Mouse (Mus musculus) forebrain, embryonic 14.5 days (tissue): ENCODE measurements around the gene Bcl2a1c. TPM values are rescaled to one million over a fixed set of nuclear protein-coding genes. Genes with fewer than 3 reads are reported as not detected.
"Not testable (repeated sequence)": the region's sequence is repeated elsewhere in the genome, so short reads cannot be mapped to it uniquely, and the experiment has no call there.

Experiments
- ATAC-seq: fragments of 200-750 bp; cut with Nextera tagmentation; 2 replicates; pipeline ENCODE4 v1.8.0; 2017; ENCODE audit warnings: mild to moderate bottlenecking, moderate library complexity
- DNase-seq: peaks from one replicate; pipeline ENCODE4 v3.0.0-alpha.2; 2015; ENCODE audit warnings: low spot score
- H3K27ac ChIP-seq: fragments of 300-500 bp; sonication (generic); 2 replicates; pipeline ENCODE4 v1.5.1; 2014; ENCODE audit warnings: low read depth, mild to moderate bottlenecking, control low read depth, low read length, moderate library complexity
- H3K27me3 ChIP-seq: fragments of 300-500 bp; sonication (generic); replicated peaks from 2 replicates; pipeline ENCODE4 v1.6.1; 2014; ENCODE audit warnings: low read length, control low read depth, mixed read lengths; ENCODE audit not compliant: control insufficient read depth, insufficient read depth
- H3K36me3 ChIP-seq: fragments of 300-500 bp; sonication (generic); 2 replicates; pipeline ENCODE4 v1.6.1; 2014; ENCODE audit warnings: low read length, control low read depth; ENCODE audit not compliant: control insufficient read depth, insufficient read depth
- H3K4me1 ChIP-seq: fragments of 300-500 bp; sonication (generic); 2 replicates; pipeline ENCODE4 v1.6.1; 2014; ENCODE audit warnings: antibody characterized with exemption, low read length, control low read depth; ENCODE audit not compliant: control insufficient read depth, insufficient read depth
- H3K4me2 ChIP-seq: fragments of 300-500 bp; sonication (generic); 2 replicates; pipeline ENCODE4 v1.6.1; 2014; ENCODE audit warnings: mild to moderate bottlenecking, control low read depth, low read length
- H3K4me3 ChIP-seq: fragments of 300-500 bp; sonication (generic); 2 replicates; pipeline ENCODE4 v1.5.1; 2014; ENCODE audit warnings: low read depth, low read length, control low read depth
- H3K9ac ChIP-seq: fragments of 300-500 bp; sonication (generic); 2 replicates; pipeline ENCODE4 v1.6.1; 2014; ENCODE audit warnings: mild to moderate bottlenecking, low read length, control low read depth, moderate library complexity
- H3K9me3 ChIP-seq: fragments of 300-500 bp; sonication (generic); replicated peaks from 2 replicates; pipeline ENCODE4 v1.6.1; 2016; ENCODE audit warnings: low read length, control low read depth, mixed read lengths; ENCODE audit not compliant: control insufficient read depth
- WGBS: fragments of 180-500 bp; shearing (Covaris S2); extraction: QIAGEN DNeasy Blood & Tissue Kit; methylation state at CpG from one replicate; pipeline ENCODE4 v1.1.7; 2014; 5-methylcytosine and 5-hydroxymethylcytosine counted together
- polyA plus RNA-seq: library from polyadenylated mRNA; unstranded; fragments of >200 nt; fragmentation: Nextera tagmentation; extraction: Ambion mirVana; gene quantifications from 2 replicates; pipeline ENCODE4 v1.2.1, GENCODE M21; 2014

Bcl2a1c gene
- polyA plus RNA-seq, 1 experiment from 2014 or later: not detected

DNA sequence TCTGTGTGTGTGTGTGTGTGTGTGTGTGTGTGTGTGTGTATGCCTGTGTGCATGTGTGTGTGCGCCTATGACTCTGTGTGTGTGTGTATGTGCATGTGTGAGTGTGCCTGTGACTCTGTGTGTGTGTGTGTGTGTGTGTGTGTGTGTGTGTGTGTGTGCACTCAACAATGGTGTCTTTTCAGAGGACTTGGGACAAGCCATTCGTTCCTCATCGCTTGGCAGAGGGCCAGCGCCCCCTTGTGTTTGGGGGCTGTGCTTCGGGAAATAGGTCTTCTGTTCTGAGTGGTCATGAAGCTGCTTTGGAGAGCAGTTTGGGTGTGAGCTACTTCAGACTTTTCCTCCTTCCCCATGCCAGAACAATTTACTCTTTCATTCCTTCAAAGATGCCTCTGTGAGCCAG, 41.8 kb downstream of the Bcl2a1c start:
- not testable (repeated sequence) for H3K36me3 ChIP-seq, ATAC-seq, H3K27me3 ChIP-seq, H3K4me3 ChIP-seq, H3K4me2 ChIP-seq, H3K9me3 ChIP-seq, H3K9ac ChIP-seq, H3K27ac ChIP-seq, H3K4me1 ChIP-seq
- WGBS: 20% methylated on average over 5 of the region's 5 CpGs
- peak; percentile 24 for DNase-seq

DNA sequence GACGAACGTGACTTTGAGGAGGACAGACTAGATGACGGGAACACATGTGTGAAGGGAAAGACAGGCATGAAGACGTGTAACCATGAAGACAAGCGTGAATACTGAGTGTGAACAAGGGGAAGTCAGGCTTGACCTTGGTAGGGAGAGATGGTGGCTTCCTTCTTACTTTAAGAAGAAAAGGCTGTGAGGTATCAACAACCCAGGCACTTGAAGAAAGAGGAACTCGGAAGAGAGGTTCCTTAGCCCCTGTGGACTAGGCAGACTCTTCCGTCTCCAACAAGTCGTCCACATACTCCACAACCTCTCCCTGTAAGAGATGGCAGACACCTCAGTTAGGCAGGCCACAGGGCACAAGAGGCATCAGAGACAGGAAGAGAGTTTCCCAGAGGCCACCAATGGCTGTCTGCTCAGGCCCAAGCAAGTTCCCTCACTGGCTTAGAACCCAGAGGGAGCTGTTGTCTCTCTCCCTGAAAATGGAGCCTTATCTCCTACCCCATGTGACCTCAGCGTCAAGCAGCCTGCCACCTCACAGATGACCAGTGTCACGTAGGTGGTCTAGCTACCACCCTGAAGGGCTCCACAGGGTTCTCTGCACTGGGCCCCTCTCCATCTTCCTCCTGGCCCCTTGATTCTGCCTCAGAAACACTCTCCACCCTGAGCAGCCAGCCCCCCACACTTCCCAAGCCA, 45.5 kb downstream of the Bcl2a1c start:
- ATAC-seq (no peak), DNase-seq (no peak)
- no peak overlapping the region for H3K27ac ChIP-seq
- H3K4me3 ChIP-seq: no peak overlapping the region
- H3K27me3 ChIP-seq: no peaks in the 10 kb centered on the region
- H3K4me1 ChIP-seq: no peaks in the 10 kb centered on the region
- H3K4me2 ChIP-seq: no peak overlapping the region
- H3K9ac ChIP-seq: no peak overlapping the region
- no peaks in the 10 kb centered on the region for H3K36me3 ChIP-seq
- 92% methylated on average over 10 of the region's 10 CpGs for WGBS
- H3K9me3 ChIP-seq: no peaks in the 10 kb centered on the region

DNA sequence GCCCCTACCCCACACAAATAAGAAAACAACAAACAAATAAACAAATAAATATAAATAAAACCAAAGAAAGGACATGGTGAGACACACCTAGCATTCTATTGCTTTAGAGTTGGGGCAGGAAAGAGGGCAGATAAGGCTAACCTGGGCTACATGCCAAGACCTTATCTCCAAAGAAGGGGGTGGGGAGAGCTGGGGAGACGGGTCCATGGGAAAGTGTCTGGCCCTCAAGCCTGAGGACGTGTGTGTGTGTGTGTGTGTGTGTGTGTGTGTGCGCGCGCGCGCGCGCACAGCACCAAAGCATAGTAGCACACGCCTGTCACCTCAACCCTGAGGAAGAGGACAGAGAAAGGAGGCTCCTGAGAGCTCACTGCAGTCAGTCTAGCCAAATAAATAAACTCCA, 47.2 kb downstream of the Bcl2a1c start:
- H3K9me3 ChIP-seq: no peaks in the 10 kb centered on the region
- no peak overlapping the region for H3K9ac ChIP-seq
- H3K36me3 ChIP-seq: no peaks in the 10 kb centered on the region
- DNase-seq: no peak
- H3K27me3 ChIP-seq: no peaks in the 10 kb centered on the region
- no peak overlapping the region for H3K4me3 ChIP-seq
- H3K27ac ChIP-seq: no peak overlapping the region
- H3K4me2 ChIP-seq: no peak overlapping the region
- ATAC-seq: no peak
- 93% methylated on average over 10 of the region's 10 CpGs for WGBS
- H3K4me1 ChIP-seq: no peaks in the 10 kb centered on the region

DNA sequence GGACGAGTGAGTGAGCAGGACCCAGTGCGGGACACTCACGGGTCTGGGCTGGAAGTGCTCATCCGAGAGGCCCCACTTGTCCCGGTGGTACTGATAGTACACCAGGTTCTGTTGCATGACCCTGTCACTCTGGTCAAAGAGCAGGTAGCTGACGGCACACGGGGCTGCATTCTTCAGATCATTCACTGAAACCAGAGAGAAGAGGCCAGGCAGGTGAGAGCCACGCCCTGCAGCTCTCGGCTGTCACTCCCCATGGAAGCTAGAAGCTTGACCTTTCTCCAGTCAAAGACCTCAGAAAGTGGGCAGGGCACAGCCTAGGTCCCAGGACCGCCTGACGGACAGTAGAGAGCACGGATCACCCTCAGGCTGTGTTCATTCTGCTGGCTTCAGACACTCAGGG, 49.9 kb downstream of the Bcl2a1c start:
- H3K4me2 ChIP-seq: no peak overlapping the region
- H3K4me3 ChIP-seq: no peak overlapping the region
- ATAC-seq: no peak
- H3K27ac ChIP-seq: no peak overlapping the region
- H3K9ac ChIP-seq: no peak overlapping the region
- no peaks in the 10 kb centered on the region for H3K36me3 ChIP-seq
- DNase-seq: no peak
- H3K27me3 ChIP-seq: no peaks in the 10 kb centered on the region
- no peaks in the 10 kb centered on the region for H3K4me1 ChIP-seq
- no peaks in the 10 kb centered on the region for H3K9me3 ChIP-seq
- 91% methylated on average over 12 of the region's 12 CpGs for WGBS

Other genes with a start within 250 kb of the Bcl2a1c start
- gene Crtap, start 60.5 kb downstream of the Bcl2a1c start, polyA plus RNA-seq: 23.6 and 26.2 TPM in 2 replicates
- gene Glb1, start 70.9 kb downstream of the Bcl2a1c start, polyA plus RNA-seq: 25.9 and 26.3 TPM in 2 replicates
- 1.7 and 1.8 TPM in 2 replicates for gene Tmppe, start 71.0 kb downstream of the Bcl2a1c start, polyA plus RNA-seq
- gene Ccr4, start 174.8 kb downstream of the Bcl2a1c start, polyA plus RNA-seq: not detected in 2 replicates
- not detected in 2 replicates for gene C130032M10Rik, start 185.6 kb downstream of the Bcl2a1c start, polyA plus RNA-seq
- 0.04 and 0.05 TPM in 2 replicates for gene Trim71, start 234.2 kb downstream of the Bcl2a1c start, polyA plus RNA-seq